Mouse (Mus musculus): ENCODE results near the gene Sdk2.

Sdk2 gene

DNA sequence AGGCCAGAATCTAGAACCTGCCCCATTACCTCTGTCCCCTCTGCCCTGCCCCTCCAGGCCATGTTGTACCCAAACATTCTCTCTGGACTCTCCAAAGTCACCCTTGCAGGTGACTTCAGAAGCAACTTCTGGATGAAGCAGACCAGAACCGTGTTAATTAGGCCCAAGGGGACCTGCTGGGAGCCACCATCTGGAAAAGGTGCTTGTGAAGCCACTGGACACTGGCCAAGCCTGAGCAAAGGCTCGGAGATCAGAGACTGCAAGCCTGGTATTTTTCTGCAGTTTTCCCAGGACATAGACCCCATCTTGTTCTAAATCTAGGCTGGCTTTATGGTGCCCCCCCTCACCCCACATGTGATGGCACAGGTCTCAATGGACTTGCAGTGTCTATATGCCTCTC is 138.0 kb downstream of the Sdk2 start:
- DNase-seq (ENCODE audit: low spot score): no peak

DNA sequence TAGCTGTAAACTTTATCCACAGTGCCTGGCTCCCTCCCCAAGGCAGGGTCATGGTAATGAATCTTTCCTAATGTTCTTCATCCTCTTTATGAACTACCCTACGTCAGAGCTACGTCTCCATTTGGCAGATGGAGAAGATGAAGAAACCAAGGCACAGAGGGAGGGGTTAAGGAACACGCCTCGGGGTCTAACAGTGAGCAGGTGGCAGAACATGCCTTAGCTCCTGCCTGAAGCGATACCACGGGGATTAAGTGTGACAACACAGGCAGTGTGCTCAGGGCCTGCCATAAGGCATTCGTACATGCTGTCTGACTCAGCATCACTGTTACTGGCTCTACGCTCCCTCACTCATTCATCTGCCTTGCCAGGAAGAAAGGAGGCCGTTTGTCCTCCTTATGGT is 138.6 kb downstream of the Sdk2 start:
- no peak for DNase-seq (ENCODE audit: low spot score)

DNA sequence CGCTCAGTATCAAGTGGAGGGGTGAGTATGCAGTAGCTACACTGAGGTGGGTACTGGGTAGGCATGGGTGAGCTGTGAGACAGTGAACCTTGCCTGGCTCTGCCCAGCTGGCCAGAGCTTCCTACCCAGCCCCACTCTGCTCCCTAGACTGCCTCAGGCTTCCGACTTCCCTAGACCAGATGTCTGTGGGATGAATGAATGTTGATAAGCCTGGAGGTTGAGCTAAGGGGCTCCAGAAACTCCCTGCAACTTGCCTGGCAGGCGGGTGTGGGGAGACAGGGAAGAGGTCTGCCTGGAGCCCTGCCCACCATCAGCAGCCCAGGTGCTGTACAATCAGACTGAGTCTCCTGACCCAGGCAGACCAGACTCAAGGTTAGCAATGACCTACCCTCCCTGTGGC is 139.0 kb downstream of the Sdk2 start:
- no peak for DNase-seq (ENCODE audit: low spot score)

DNA sequence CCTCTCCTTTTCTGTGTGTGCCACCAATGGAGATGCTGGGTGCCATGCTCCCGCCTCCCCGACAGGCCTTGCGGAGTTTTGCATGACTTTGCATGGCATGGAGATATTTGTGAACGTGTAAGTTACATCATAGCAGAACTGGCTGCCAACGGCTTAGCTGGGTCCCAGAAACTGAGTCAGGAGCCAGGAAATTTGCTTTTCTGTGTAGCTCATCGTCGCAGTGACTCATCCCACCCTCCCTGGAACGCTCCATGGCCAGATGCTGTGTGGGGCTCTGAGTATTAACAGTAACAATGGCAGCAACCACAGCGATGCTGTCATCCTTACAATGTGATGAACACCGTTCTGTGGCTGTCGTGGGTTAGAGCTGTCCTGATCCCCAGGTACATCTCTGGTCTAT is 139.6 kb downstream of the Sdk2 start:
- DNase-seq (ENCODE audit: low spot score): no peak

DNA sequence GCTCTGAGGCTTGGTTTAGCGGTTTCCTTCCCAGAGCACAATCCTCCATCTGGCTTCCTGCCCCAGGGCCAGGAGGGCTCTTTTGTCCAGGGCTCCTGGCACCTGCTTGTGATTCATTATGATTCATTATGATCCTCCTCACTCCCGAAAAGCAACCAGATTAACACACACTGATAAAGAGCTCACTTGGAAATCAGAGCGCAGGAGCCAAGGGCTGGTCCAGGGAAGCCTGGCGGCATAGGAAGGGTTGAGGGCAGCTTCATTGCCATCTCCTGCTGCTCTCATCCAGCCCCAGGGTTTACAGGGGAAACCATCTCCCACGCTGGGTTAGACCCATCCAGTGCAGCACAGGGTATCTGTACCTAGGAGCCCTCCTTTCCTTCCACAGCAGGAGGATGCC is 143.7 kb downstream of the Sdk2 start:
- no peak for DNase-seq (ENCODE audit: low spot score)

DNA sequence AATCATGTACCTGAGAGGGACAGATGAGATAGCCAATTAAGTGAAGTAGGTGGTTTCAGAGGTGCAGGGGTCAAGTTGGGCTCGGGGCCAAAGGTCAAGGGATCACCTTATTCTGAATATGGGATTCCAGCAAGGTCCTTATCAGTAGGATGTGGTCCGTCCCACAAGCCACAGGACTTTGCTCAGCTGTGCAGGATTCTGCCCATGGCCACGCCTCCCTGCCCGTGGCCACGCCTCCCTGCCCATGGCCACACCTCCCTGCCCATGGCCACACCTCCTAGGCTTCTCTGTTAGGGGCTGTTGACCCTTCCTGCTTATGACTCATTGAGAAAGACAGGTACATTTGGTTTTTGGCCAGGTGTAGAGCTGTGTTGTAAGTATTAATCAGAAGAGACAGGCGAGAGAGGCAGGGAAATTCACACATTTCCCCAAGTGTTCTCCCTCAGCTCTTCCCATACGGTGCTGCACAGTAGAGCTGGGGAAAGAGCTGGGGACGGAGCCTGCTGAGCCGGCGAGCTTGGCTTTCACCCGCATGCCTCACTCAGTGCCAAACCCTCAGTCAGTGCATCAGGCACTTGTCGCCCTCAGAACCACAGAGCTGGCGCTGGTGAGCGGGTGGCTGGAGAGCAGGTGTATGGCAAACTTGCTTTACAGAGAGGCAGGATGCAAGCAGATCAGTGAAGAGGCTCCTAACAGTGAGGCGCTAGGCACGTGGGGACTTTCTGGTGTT is 163.6 kb downstream of the Sdk2 start:
- DNase-seq (ENCODE audit: low spot score): no peak

DNA sequence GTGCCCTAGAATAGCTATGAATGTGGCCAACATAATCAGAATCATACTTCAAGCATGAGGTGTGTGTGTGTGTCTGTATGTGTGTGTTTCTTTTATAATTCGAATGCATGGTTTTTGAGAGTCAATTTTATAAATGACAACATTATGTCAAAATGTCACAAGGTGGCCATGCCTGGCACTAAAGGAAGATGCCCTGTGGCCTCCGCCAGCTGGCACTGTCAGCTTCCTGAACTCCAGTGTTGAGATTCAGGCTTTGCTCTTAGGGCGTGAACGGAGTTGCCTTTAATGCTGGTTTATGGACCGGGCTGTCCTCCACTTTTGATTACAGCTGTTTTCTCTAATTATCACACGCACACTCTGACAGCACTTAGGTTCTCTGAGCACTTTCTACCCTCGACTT is 164.9 kb downstream of the Sdk2 start:
- DNase-seq (ENCODE audit: low spot score): no peak

DNA sequence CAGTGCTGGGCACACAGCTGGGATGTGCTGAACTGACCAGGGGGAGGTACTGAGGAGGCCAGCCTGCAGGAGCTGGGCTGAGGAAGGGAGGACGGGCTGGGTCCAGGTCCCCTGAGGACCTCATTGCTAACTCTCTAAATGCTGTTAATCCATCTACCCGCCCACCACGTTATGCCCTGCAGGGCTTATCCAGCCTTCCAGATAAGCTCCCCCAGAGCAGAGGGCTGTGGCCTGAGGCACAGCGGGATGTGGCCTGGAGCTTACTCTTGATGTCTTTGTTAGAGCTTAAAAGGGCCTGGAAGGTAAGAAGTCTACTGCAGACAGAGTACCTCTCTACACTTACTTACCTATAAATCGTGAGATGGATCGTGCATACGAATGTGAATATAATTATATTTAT is 168.2 kb downstream of the Sdk2 start:
- no peak for DNase-seq (ENCODE audit: low spot score)

DNA sequence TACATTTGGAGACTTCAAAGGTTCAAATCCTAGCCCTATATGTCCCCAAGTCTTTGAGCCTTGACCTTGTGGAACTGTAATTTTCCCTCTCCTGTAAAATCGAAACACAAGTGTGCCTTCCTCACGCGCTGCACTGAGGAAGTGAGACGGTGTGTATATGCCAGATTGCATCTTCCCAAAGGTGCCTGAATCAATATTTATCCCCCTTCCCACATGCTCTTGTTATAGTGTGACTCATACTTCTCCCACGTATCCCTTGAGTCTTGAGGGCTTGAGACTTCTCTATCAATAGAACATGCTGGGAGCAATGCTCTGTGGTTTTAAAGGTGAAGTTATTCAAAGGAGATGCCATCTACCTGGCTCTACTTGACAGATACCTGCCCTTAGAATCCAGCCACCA is 170.8 kb downstream of the Sdk2 start:
- DNase-seq (ENCODE audit: low spot score): no peak

DNA sequence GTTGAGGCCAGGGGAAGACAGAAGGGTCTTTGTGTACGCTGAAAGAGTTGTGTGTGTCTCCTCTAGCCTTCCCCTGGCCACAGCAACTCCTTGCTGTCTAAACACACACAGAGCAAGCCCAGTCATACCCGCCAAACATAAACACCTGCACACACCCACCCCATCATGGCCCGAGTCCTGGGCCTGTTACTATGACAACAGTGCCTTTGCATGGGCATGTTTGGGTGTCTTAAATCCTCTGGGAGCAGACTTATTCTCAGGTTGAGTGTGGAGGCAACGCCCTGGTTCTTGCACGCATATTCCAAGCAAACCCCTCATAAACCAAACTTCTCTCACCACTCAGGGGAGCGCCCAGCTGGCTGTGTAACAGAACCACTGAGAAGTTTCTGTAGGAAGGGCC is 173.9 kb downstream of the Sdk2 start:
- DNase-seq (ENCODE audit: low spot score): no peak

DNA sequence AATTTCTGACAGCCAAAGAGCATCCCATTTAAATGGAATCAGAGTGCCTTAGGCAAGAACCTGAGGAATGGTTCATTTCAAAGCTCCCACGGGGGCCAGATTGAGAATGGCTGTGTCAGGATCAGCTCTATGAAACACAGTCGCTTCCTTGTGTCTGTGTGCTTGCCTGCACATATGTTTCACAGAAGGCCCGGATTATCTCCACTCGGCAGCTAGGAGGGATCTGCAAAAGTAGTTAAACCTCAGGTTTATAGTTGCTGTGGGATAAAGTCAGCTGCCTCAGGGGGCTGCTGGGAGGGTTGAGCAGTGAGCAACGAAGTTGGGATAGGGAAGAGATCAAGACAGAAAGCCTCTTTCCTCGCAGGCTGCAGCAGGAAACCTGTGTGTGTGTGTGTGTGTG is 174.8 kb downstream of the Sdk2 start:
- no peak for DNase-seq (ENCODE audit: low spot score)

DNA sequence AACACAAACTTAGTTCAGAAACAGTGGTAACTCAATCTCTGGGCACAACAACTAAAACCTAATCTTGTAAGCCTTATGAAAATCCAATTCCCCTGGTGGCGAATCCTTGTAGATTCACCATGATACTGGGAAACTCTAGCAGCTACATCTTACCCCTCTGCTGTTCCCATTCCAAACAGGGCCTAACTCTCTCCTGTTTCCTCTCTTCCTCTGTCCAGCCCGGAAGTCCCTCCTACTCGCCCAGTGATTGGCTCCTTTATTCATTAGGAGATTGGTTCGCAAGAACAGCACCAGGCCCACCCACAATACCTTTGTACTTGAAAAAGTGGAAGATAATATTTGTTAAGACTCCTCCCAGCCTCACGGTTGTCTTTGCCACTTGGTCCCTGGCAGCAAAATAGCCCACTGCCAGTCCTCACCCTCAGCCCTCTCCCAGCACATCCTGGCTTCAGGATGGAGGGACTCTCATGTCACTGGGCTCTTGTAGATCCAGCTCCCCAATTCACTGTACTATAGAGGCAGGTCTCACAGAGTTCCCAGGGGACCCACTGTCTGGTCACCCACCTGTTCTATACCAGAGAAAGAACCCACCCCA is 178.6 kb downstream of the Sdk2 start:
- DNase-seq (ENCODE audit: low spot score): no peak

DNA sequence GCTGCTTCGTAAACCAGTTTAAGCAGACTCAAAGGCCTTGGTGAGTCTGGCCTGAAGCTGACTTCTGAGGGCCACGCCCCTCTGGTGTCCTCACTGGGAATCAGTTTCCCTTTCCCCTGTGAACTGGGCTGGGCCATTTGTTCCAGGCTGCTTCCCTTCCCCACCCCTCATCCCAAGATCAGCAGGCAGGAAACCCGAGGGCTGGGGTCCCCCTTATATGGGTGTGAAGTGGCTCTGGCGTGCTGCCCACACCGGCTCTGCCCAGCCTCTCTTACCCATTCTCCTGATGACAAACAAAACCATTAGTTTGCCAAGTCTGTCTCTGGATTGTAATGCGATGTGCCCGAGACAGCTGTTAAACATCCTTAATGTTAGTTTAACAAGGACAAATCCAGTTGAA is 180.5 kb downstream of the Sdk2 start:
- no peak for DNase-seq (ENCODE audit: low spot score)

DNA sequence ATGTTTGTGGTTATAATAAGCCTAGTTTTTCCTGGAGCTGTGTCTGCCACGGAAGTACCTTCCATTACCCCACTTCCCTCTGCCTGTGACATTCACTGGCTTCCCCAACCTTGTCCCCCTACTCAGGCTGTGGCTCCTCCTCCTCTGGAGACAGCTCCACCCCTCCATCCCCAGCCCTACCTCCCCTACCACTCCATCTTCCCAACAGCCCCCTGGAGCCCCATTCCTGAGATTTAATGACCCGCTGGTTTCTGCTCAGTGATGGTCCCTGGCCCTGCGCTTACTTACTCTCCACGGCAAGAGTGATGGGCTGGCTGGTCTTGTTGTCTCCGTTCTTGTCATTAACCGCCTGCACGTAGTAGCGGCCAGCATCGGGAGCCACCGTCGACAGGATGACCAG is 181.9 kb downstream of the Sdk2 start:
- DNase-seq (ENCODE audit: low spot score): no peak

DNA sequence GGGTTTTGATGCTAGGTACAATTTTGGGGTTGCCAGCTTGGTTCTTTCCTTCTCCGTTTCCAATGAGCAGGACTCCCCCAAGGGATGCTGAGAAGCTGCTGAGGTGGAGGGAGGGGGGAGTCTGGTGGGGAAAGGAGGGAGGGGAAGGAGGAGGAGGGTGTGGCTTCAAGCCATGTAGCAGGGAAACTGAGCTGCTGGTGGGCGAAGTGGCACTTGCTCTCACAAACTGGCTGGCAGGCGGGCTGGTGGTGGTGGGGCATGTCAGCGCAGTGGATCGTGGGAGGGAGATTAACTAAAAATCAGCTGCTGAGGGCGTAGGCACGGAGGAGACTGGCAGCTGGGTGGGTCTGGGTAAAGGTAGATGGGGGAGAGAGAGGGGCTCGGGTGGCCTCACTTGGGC is 183.8 kb downstream of the Sdk2 start:
- DNase-seq (ENCODE audit: low spot score): no peak

DNA sequence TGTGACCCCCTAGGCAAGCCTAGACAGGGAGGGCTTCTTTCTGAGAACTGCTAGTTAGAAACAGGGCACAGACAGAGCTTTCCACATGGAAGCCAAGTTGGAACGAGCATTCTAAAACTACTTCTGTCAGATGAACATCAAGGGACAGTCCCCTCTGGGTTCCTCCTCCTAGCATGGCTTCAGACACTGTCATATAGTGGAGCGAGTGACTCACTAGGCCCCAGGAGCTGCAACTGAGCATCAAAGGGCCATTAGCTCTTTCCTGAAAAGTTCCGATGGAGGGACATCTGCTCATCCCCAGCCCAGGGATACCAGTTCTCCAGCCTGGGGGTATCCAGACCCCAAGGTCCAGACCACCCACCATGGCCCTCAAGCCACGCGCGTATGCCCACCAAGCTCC is 185.0 kb downstream of the Sdk2 start:
- no peak for DNase-seq (ENCODE audit: low spot score)

DNA sequence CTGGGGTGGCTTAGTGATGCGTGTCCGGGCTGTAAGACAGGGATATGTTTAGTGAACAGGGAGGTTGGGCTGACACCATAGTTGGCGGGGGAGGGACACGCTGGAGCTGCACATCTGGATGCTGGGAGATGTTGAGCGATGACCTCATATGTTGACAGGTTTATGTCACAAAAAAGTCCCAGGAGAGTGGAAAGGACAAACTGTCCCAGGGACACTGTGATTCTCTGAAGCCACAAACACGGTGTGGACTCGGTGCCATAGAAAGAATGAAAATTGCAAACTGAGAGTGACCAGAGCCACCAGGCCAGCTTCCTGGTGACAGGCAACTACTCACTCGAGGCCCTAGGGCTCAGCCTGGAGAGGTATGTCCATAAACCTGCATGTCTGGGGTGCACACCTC is 199.8 kb downstream of the Sdk2 start:
- DNase-seq (ENCODE audit: low spot score): no peak

DNA sequence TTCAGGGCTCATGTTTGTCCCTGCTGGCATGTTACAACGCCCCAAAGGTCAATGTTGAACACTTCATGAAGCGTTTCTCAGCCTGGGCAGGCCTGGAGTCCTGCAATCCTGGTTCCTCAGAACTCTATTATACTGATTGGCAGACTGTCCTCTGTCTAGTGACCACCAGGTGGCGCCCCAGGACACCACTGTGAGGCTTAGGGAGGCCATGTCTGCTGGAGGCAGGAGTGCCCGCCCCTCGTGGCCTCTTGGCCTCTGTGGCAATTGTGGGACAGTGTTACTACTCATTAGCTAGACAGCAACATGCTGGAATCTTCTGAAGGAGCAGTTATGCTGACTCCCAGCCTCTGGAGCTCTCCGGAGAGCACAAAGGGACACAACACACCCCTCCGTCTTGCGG is 201.2 kb downstream of the Sdk2 start:
- DNase-seq (ENCODE audit: low spot score): peak; percentile 78

DNA sequence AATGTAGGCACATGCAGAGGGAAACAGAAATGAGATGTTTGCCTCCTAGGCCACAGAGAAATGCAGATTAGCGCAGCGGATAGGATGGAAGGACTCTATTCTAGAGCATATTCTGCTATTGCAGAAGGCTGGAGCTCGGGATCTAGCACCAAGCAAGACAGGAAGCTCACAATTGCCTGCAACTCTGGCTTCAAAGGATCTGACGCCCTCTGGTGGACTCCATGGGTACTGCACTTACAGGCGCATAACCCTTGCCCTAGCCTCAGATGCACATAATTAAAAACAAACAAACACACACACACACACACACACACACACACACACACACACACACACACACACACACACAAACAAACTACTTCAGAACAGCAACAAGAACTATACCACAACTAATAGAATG is 203.4 kb downstream of the Sdk2 start:
- no peak for DNase-seq (ENCODE audit: low spot score)

DNA sequence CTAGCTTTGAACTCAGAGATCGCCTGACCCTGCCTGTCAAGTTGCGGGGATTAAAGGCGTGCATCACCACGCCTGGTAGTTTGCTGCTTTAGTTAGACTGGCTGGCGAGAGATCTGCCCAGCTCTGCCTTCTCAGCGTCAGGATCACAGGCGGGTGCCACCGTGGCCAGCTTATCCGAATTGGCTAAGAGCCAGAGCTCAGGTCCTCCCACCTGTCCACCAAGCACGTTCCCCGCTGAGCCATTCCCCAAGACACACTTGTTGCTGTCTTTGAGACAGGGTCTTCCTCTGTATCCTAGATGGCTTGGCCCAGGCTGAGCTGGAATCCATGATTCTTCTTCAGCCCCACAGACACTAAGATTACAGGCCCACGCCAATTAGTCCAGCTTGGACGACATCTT is 211.2 kb downstream of the Sdk2 start:
- DNase-seq (ENCODE audit: low spot score): no peak

DNA sequence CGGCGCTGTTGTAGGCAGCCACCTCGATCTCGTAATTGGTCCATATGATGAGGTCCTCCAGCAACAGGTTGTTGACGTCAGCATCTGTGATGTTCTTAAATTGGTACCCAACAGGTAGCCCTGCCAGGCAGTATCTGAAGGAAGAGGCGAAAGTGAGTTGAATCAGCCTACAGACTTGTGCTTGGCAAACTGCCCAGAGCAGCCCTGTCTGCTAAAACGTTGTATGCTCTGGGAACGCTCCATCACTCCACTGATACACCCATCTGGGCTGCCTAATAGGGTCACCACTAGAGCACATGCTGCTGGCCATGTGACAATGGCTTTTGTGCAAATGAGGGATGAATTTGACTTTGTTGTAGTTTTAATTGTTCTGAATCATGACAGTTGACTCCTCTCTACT is 215.1 kb downstream of the Sdk2 start:
- no peak for DNase-seq (ENCODE audit: low spot score)

DNA sequence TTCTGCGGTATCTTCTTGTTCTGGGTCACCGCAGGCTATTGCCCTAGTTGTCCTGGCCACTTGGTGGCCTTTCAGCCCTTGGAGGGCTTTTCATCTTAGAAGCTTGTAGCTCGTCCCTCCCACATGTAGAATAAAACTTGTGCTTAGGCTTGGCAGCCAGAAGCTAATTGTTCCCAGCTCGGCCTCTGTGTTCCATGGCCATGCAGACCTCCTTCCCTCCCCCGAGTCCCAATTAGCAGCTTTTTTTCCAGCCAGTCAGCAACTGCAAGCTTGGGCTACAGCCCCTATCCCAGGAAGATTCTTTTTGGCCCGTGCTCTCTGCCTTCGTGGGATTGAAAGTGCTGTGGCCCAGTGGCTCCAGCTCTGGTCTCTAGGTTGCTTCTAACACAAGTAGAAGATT is 217.5 kb downstream of the Sdk2 start:
- DNase-seq (ENCODE audit: low spot score): no peak

DNA sequence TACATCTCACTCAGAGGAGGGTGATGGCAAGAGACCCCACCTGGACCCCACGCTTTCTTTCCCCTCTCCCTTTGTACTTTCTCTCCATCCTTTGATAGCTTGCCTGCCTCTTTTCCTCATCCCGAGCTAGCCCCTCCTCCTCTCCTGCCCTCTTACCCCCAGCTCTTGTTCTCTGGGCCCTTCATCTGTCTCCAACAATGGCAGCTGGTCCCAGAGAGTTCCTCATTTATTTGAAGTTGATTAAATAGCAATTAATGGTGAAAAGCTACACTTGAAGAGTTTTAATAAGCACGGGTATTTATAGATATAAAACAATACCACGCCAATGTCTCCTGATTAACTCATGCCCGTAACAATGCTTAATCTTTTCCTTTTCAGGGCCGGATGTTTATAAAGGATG is 222.9 kb downstream of the Sdk2 start:
- DNase-seq (ENCODE audit: low spot score): no peak

DNA sequence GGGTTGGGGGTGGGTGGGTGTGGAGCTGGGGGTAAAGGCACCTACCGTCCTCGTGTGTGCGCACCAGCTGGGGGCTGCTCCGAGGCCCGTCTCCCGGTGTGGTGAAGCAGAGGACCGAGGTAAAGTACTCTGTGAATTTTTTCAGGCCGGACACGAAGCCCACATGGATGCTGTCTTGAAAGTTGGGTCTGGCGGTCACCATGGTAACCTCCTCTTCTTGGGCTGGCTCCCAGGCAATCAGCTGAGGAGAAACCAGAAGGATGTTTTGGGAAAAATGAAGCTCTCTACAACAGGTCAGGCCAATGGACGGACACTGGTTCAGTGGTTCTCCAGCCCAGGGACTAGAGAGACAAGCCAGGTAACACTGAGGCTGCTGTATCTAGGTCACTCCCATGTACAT is 224.0 kb downstream of the Sdk2 start:
- no peak for DNase-seq (ENCODE audit: low spot score)

Measured in lung, postnatal 25 days (tissue).